Mouse (Mus musculus): ENCODE measurements around the gene Tomm40. TPM values are rescaled to one million over a fixed set of nuclear protein-coding genes. Genes with fewer than 3 reads are reported as not detected.

The Tomm40 gene
- total RNA-seq, 2 experiments from 2014 or later = 147 to 153 TPM

Other genes starting within 250 kb of the Tomm40 start
- gene Bloc1s3, start 207.1 kb downstream of the Tomm40 start, total RNA-seq (2021) = 1 to 10 TPM; 2.0 to 2.5 TPM
- gene Trappc6a, start 207.0 kb downstream of the Tomm40 start, total RNA-seq (2021) = 10 to 100 TPM; 45.8 to 46.8 TPM
- gene Nkpd1, start 197.6 kb downstream of the Tomm40 start, total RNA-seq (2021) = not detected
- 10 to 100 TPM; 45.4 to 45.6 TPM for gene Ppp1r37, start 152.4 kb downstream of the Tomm40 start, total RNA-seq (2021)
- under 1 TPM in 1 of 2 experiments, not detected in 1; 0.17 TPM for gene Zfp296, start 138.2 kb downstream of the Tomm40 start, total RNA-seq (2021)
- 10 to 100 TPM; 55.3 to 61.1 TPM for gene Gemin7, start 137.8 kb downstream of the Tomm40 start, total RNA-seq (2021)
- 10 to 100 TPM; 33.0 to 33.7 TPM for gene Clasrp, start 111.0 kb downstream of the Tomm40 start, total RNA-seq (2021)
- 1 to 10 TPM; 8.1 to 9.1 TPM for gene Relb, start 86.0 kb downstream of the Tomm40 start, total RNA-seq (2021)
- 10 to 100 TPM; 98.0 to 99.1 TPM for gene Clptm1, start 50.4 kb downstream of the Tomm40 start, total RNA-seq (2021)
- under 1 TPM in 1 of 2 experiments, not detected in 1; 0.52 TPM for gene Apoc2, start 37.5 kb downstream of the Tomm40 start, total RNA-seq (2021)
- gene Gm44805, start 34.0 kb downstream of the Tomm40 start, total RNA-seq (2021) = not detected
- not detected for gene Apoc4, start 34.0 kb downstream of the Tomm40 start, total RNA-seq (2021)
- gene Apoc1, start 22.8 kb downstream of the Tomm40 start, total RNA-seq (2021) = 1 to 10 TPM; 1.9 to 3.0 TPM
- gene Apoe, start 16.2 kb downstream of the Tomm40 start, total RNA-seq (2021) = 100 to 1,000 TPM; 198 to 213 TPM
- 10 to 100 TPM; 41.7 to 45.4 TPM for gene Nectin2, start 35.0 kb upstream of the Tomm40 start, total RNA-seq (2021)
- gene Bcam, start 55.6 kb upstream of the Tomm40 start, total RNA-seq (2021) = 100 to 1,000 TPM; 263 to 285 TPM
- not detected for gene Cblc, start 81.4 kb upstream of the Tomm40 start, total RNA-seq (2021)
- 1 to 10 TPM; 4.0 TPM for gene Bcl3, start 107.3 kb upstream of the Tomm40 start, total RNA-seq (2021)
- gene Gm19345, start 136.6 kb upstream of the Tomm40 start, total RNA-seq (2021) = not detected
- under 1 TPM in 1 of 2 experiments, not detected in 1; 0.38 TPM for gene Ceacam16, start 145.9 kb upstream of the Tomm40 start, total RNA-seq (2021)
- gene Ceacam19, start 172.5 kb upstream of the Tomm40 start, total RNA-seq (2021) = not detected
- gene Pvr, start 205.7 kb upstream of the Tomm40 start, total RNA-seq (2021) = 10 to 100 TPM; 25.7 to 28.3 TPM
- 1 to 10 TPM; 2.2 to 2.6 TPM for gene Igsf23, start 235.3 kb upstream of the Tomm40 start, total RNA-seq (2021)
- gene Ceacam20, start 250.0 kb upstream of the Tomm40 start, total RNA-seq (2021) = not detected